Mouse (Mus musculus) CD4-positive, CD25-positive, alpha-beta regulatory T cell (primary cell): ENCODE data around the gene Lyrm2. TPM values are rescaled to one million over a fixed set of nuclear protein-coding genes. Genes with fewer than 3 reads are reported as not detected.

ENCODE experiments used
- polyA plus RNA-seq: library from polyadenylated mRNA; unstranded; fragments of 100-300 nt; shearing (Covaris generic); gene quantifications from one replicate; pipeline ENCODE4 v1.2.1, GENCODE M21; 2017

Gene Lyrm2
- polyA plus RNA-seq: 61.2 TPM

GRCm38 (mm10) chr4:32799966-32800576 lies at the start of gene Lyrm2:
TSS of gene Lyrm2 (plus strand) at chr4:32800253.

Other genes with a start within 250 kb of the Lyrm2 start
- not detected for gene Gja10, start 197.5 kb upstream of the Lyrm2 start, polyA plus RNA-seq
- 38.9 TPM for gene Casp8ap2, start 184.8 kb upstream of the Lyrm2 start, polyA plus RNA-seq
- 34.1 TPM for gene Mdn1, start 143.1 kb upstream of the Lyrm2 start, polyA plus RNA-seq
- 3.8 TPM for gene Ankrd6, start 150.6 kb downstream of the Lyrm2 start, polyA plus RNA-seq
- gene Rragd, start 182.8 kb downstream of the Lyrm2 start, polyA plus RNA-seq: 13.7 TPM
- gene Ube2j1, start 231.2 kb downstream of the Lyrm2 start, polyA plus RNA-seq: 105 TPM